Mouse (Mus musculus): Measurements from ENCODE around the gene Abl1. TPM values are rescaled to one million over a fixed set of nuclear protein-coding genes. Genes with fewer than 3 reads are reported as not detected.

The Abl1 gene
- 19.7 and 21.7 TPM in 2 replicates for polyA plus RNA-seq (2015; fragmentation: Nextera tagmentation; extraction: Ambion mirVana)

- Histone ChIP-seq H3K4me3 (peak within 1 kb of the TSS; percentile 89), H3K4me1 (replicated peaks) (peaks cover 48% of the 10 kb centered on the region), H3K9me3 (no peaks in the 10 kb centered on the region), H3K27ac (peak within 1 kb of the TSS; percentile 96), H3K36me3 (no peaks in the 10 kb centered on the region), H3K27me3 (no peaks in the 10 kb centered on the region), H3K9ac (peak within 1 kb of the TSS; percentile 93), H3K4me2 (peak within 1 kb of the TSS; percentile 84)
- peak; percentile 100 for ATAC-seq (ENCODE audit: low FRiP score)
- under 1% methylated on average over 64 of the region's 64 CpGs for WGBS
Observed at GRCm38 (mm10) chr2:31688074-31688925, at the start of gene Abl1. TSS of gene Abl1 (plus strand) at chr2:31688376.

GRCm38 (mm10) chr2:31638581-31639465 lies 49.4 kb upstream of the Abl1 start:
- peaks cover 66% of the 10 kb centered on the region for H3K4me1 ChIP-seq (replicated peaks)
- peak overlapping the region; percentile 30 for H3K4me3 ChIP-seq
- ATAC-seq (ENCODE audit: low FRiP score) = no peak
- H3K9ac ChIP-seq = no peak overlapping the region
- WGBS = 1% methylated on average over 30 of the region's 34 CpGs
- peak overlapping the region; percentile 29; the same call in 1 of the 2 replicates for H3K4me2 ChIP-seq
- H3K36me3 ChIP-seq = no peaks in the 10 kb centered on the region
- H3K9me3 ChIP-seq = no peaks in the 10 kb centered on the region
- H3K27ac ChIP-seq = peak overlapping the region; percentile 18; the same call in 1 of the 2 replicates
- peaks cover 100% of the 10 kb centered on the region for H3K27me3 ChIP-seq

GRCm38 (mm10) chr2:31639466-31639760 lies 48.8 kb upstream of the Abl1 start:
- Histone ChIP-seq H3K4me1 (replicated peaks) (peaks cover 66% of the 10 kb centered on the region), H3K36me3 (no peaks in the 10 kb centered on the region), H3K27me3 (peaks cover 100% of the 10 kb centered on the region), H3K4me2 (0 out of 2 replicates have a peak overlapping the region, but pooled peaks have one; percentile 29), H3K9ac (no peak overlapping the region), H3K27ac (0 out of 2 replicates have a peak overlapping the region, but pooled peaks have one; percentile 23), H3K9me3 (no peaks in the 10 kb centered on the region), H3K4me3 (peak overlapping the region; percentile 30)
- under 1% methylated on average over 12 of the region's 13 CpGs for WGBS
- no peak for ATAC-seq (ENCODE audit: low FRiP score)

- Histone ChIP-seq H3K27me3 (peaks cover 100% of the 10 kb centered on the region), H3K9ac (peak within 1 kb of the TSS; percentile 46), H3K4me1 (replicated peaks) (peaks cover 64% of the 10 kb centered on the region), H3K4me2 (peak within 1 kb of the TSS; percentile 29; the same call in 1 of the 2 replicates), H3K4me3 (peak within 1 kb of the TSS; percentile 30), H3K27ac (peak within 1 kb of the TSS; percentile 58), H3K9me3 (no peaks in the 10 kb centered on the region), H3K36me3 (no peaks in the 10 kb centered on the region)
- ATAC-seq (ENCODE audit: low FRiP score) = no peak
- WGBS = under 1% methylated on average over 41 of the region's 41 CpGs
Observed at GRCm38 (mm10) chr2:31639901-31640608, 48.1 kb upstream of the Abl1 start, which contains the start of gene Prdm12. TSS of gene Prdm12 (plus strand) at chr2:31640037.

- Histone ChIP-seq H3K4me1 (replicated peaks) (peaks cover 56% of the 10 kb centered on the region), H3K27me3 (peaks cover 100% of the 10 kb centered on the region), H3K9me3 (no peaks in the 10 kb centered on the region), H3K27ac (peak overlapping the region; percentile 58; the same call in 1 of the 2 replicates), H3K9ac (peak overlapping the region; percentile 46; the same call in 1 of the 2 replicates), H3K36me3 (no peaks in the 10 kb centered on the region), H3K4me2 (peak overlapping the region; percentile 31; the same call in 1 of the 2 replicates), H3K4me3 (peak overlapping the region; percentile 30)
- ATAC-seq (ENCODE audit: low FRiP score) = no peak
- 1% methylated on average over 48 of the region's 48 CpGs for WGBS
Observed at GRCm38 (mm10) chr2:31640609-31641507, 47.3 kb upstream of the Abl1 start.

GRCm38 (mm10) chr2:31641508-31641830 lies 46.7 kb upstream of the Abl1 start:
- peak overlapping the region; percentile 30 for H3K4me3 ChIP-seq
- no peaks in the 10 kb centered on the region for H3K9me3 ChIP-seq
- no peak for ATAC-seq (ENCODE audit: low FRiP score)
- H3K4me2 ChIP-seq = peak overlapping the region; percentile 31; the same call in 1 of the 2 replicates
- H3K36me3 ChIP-seq = no peaks in the 10 kb centered on the region
- no peak overlapping the region for H3K27ac ChIP-seq
- H3K27me3 ChIP-seq = peaks cover 100% of the 10 kb centered on the region
- under 1% methylated on average over 11 of the region's 11 CpGs for WGBS
- no peak overlapping the region for H3K9ac ChIP-seq
- peaks cover 50% of the 10 kb centered on the region for H3K4me1 ChIP-seq (replicated peaks)

GRCm38 (mm10) chr2:31641929-31642328 lies 46.2 kb upstream of the Abl1 start:
- no peaks in the 10 kb centered on the region for H3K36me3 ChIP-seq
- ATAC-seq (ENCODE audit: low FRiP score) = no peak
- H3K4me3 ChIP-seq = peak overlapping the region; percentile 30
- H3K9me3 ChIP-seq = no peaks in the 10 kb centered on the region
- H3K9ac ChIP-seq = no peak overlapping the region; the same call in 1 of the 2 replicates
- no peak overlapping the region for H3K27ac ChIP-seq
- peak overlapping the region; percentile 20; the same call in 1 of the 2 replicates for H3K4me2 ChIP-seq
- peaks cover 45% of the 10 kb centered on the region for H3K4me1 ChIP-seq (replicated peaks)
- peaks cover 100% of the 10 kb centered on the region for H3K27me3 ChIP-seq
- WGBS = 3% methylated on average over 18 of the region's 18 CpGs

GRCm38 (mm10) chr2:31653971-31654853 lies 34.0 kb upstream of the Abl1 start:
- peak; percentile 84 for ATAC-seq (ENCODE audit: low FRiP score)
- Histone ChIP-seq H3K4me3 (peak overlapping the region; percentile 54), H3K27ac (peak overlapping the region; percentile 48; the same call in 1 of the 2 replicates), H3K36me3 (no peaks in the 10 kb centered on the region), H3K4me2 (peak overlapping the region; percentile 88), H3K9ac (peak overlapping the region; percentile 72), H3K9me3 (peaks cover 3% of the 10 kb centered on the region), H3K27me3 (peaks cover 99% of the 10 kb centered on the region), H3K4me1 (replicated peaks) (peaks cover 17% of the 10 kb centered on the region)
- WGBS = 1% methylated on average over 98 of the region's 109 CpGs

- Histone ChIP-seq H3K27me3 (peaks cover 99% of the 10 kb centered on the region), H3K9ac (peak overlapping the region; percentile 72), H3K9me3 (peaks cover 4% of the 10 kb centered on the region), H3K4me2 (peak overlapping the region; percentile 88), H3K4me3 (peak overlapping the region; percentile 54), H3K27ac (0 out of 2 replicates have a peak overlapping the region, but pooled peaks have one; percentile 48), H3K4me1 (replicated peaks) (peaks cover 17% of the 10 kb centered on the region), H3K36me3 (no peaks in the 10 kb centered on the region)
- ATAC-seq (ENCODE audit: low FRiP score) = no peak; the same call in 1 of the 2 replicates
- WGBS = 5% methylated on average over 22 of the region's 22 CpGs
Observed at GRCm38 (mm10) chr2:31654854-31655559, 33.2 kb upstream of the Abl1 start.

- H3K9ac ChIP-seq = no peak overlapping the region
- H3K9me3 ChIP-seq = peaks cover 4% of the 10 kb centered on the region
- no peaks in the 10 kb centered on the region for H3K36me3 ChIP-seq
- no peak overlapping the region for H3K4me2 ChIP-seq
- no peak for ATAC-seq (ENCODE audit: low FRiP score)
- H3K27ac ChIP-seq = no peak overlapping the region
- 88% methylated on average over 7 of the region's 7 CpGs for WGBS
- H3K27me3 ChIP-seq = peaks cover 99% of the 10 kb centered on the region
- H3K4me1 ChIP-seq (replicated peaks) = peaks cover 17% of the 10 kb centered on the region
- H3K4me3 ChIP-seq = no peak overlapping the region
Observed at GRCm38 (mm10) chr2:31656374-31656773, 31.8 kb upstream of the Abl1 start.

Measured in hindbrain, embryonic 13.5 days (tissue).